Mouse (Mus musculus) limb, embryonic 14.5 days (tissue): ENCODE results near the gene Pou4f1. TPM values are rescaled to one million over a fixed set of nuclear protein-coding genes. Genes with fewer than 3 reads are reported as not detected.

Experiments
- ATAC-seq: fragments of 200-750 bp; cut with Nextera tagmentation; 2 replicates; pipeline ENCODE4 v1.8.0; 2017; ENCODE audit warnings: low read depth, moderate number of reproducible peaks, moderate TSS enrichment; ENCODE audit not compliant: low FRiP score
- DNase-seq: peaks from one replicate; pipeline ENCODE4 v3.0.0-alpha.2; 2015; ENCODE audit warnings: low spot score
- H3K27ac ChIP-seq: fragments of 300-500 bp; sonication (generic); replicated peaks from 2 replicates; pipeline ENCODE4 v1.5.1; 2014; ENCODE audit warnings: low read depth, mild to moderate bottlenecking, low read length, moderate library complexity, mixed read lengths
- H3K27me3 ChIP-seq: fragments of 300-500 bp; sonication (generic); 2 replicates; pipeline ENCODE4 v1.6.1; 2014; ENCODE audit warnings: low read length, mixed read lengths; ENCODE audit not compliant: control insufficient read depth, insufficient read depth
- H3K36me3 ChIP-seq: fragments of 300-500 bp; sonication (generic); 2 replicates; pipeline ENCODE4 v1.6.1; 2014; ENCODE audit warnings: mild to moderate bottlenecking, low read length, moderate library complexity, mixed read lengths; ENCODE audit not compliant: control insufficient read depth, insufficient read depth
- H3K4me1 ChIP-seq: fragments of 300-500 bp; sonication (generic); 2 replicates; pipeline ENCODE4 v1.6.1; 2014; ENCODE audit warnings: antibody characterized with exemption, low read length, mixed read lengths; ENCODE audit not compliant: control insufficient read depth, insufficient read depth
- H3K4me2 ChIP-seq: fragments of 300-500 bp; sonication (generic); replicated peaks from 2 replicates; pipeline ENCODE4 v1.6.1; 2014; ENCODE audit warnings: low read depth, mild to moderate bottlenecking, low read length, moderate library complexity; ENCODE audit not compliant: severe bottlenecking
- H3K4me3 ChIP-seq: fragments of 300-500 bp; sonication (generic); replicated peaks from 2 replicates; pipeline ENCODE4 v1.5.1; 2014; ENCODE audit warnings: low read length
- H3K9ac ChIP-seq: fragments of 300-500 bp; sonication (generic); 2 replicates; pipeline ENCODE4 v1.6.1; 2014; ENCODE audit warnings: mild to moderate bottlenecking, low read depth, low read length, moderate library complexity; ENCODE audit not compliant: severe bottlenecking
- H3K9me3 ChIP-seq: fragments of 300-500 bp; sonication (generic); 2 replicates; pipeline ENCODE4 v1.6.1; 2016; ENCODE audit warnings: low read length; ENCODE audit not compliant: control insufficient read depth
- POLR2A ChIP-seq: fragments of 200-500 bp; IDR thresholded peaks from 2 replicates; pipeline ENCODE4 v1.8.0; 2012; ENCODE audit warnings: inconsistent platforms, mild to moderate bottlenecking, moderate library complexity, borderline replicate concordance; ENCODE audit not compliant: insufficient read depth, insufficient read length; ENCODE audit errors: extremely low read depth
- WGBS: fragments of 180-500 bp; shearing (Covaris S2); extraction: QIAGEN DNeasy Blood & Tissue Kit; methylation state at CpG from one replicate; pipeline ENCODE4 v1.1.7; 2014; 5-methylcytosine and 5-hydroxymethylcytosine counted together
- polyA plus RNA-seq, 2 experiments: library from polyadenylated mRNA; depleted of rRNA in 1 of 2; stranded (reverse) in 1 of 2; unstranded in 1 of 2; fragments of >200 nt; fragmentation: Nextera tagmentation in 1 of 2; extraction: Ambion mirVana in 1 of 2; gene quantifications; 2 replicates each; pipeline versions ENCODE4 v1.2.1 to v1.2.3; 2012 to 2014

The Pou4f1 gene
- polyA plus RNA-seq, 2 experiments = 0.29 to 0.48 TPM

GRCm38 (mm10) chr14:104464841-104465240 lies 3.0 kb downstream of the Pou4f1 start:
- H3K4me2 ChIP-seq = no peak overlapping the region
- peaks cover 90% of the 10 kb centered on the region for H3K27me3 ChIP-seq
- H3K4me1 ChIP-seq = peaks cover 9% of the 10 kb centered on the region
- no peak overlapping the region for H3K27ac ChIP-seq
- TF ChIP-seq POLR2A = no peak
- 2% methylated on average over 5 of the region's 5 CpGs for WGBS
- H3K9ac ChIP-seq = no peak overlapping the region
- no peak overlapping the region for H3K4me3 ChIP-seq
- DNase-seq (no peak), ATAC-seq (no peak)
- no peaks in the 10 kb centered on the region for H3K9me3 ChIP-seq
- no peaks in the 10 kb centered on the region for H3K36me3 ChIP-seq

GRCm38 (mm10) chr14:104463631-104464250 lies 4.1 kb downstream of the Pou4f1 start:
- ATAC-seq (no peak), DNase-seq (no peak)
- H3K4me2 ChIP-seq = no peak overlapping the region
- H3K27me3 ChIP-seq = peaks cover 90% of the 10 kb centered on the region
- 5% methylated on average over 5 of the region's 5 CpGs for WGBS
- H3K4me1 ChIP-seq = peaks cover 9% of the 10 kb centered on the region
- H3K4me3 ChIP-seq = no peak overlapping the region
- no peaks in the 10 kb centered on the region for H3K36me3 ChIP-seq
- TF ChIP-seq POLR2A = no peak
- no peak overlapping the region for H3K9ac ChIP-seq
- H3K9me3 ChIP-seq = no peaks in the 10 kb centered on the region
- H3K27ac ChIP-seq = no peak overlapping the region

GRCm38 (mm10) chr14:104461286-104462240 lies 6.2 kb downstream of the Pou4f1 start:
- no peaks in the 10 kb centered on the region for H3K36me3 ChIP-seq
- no peak for ATAC-seq
- no peak for TF ChIP-seq POLR2A
- no peak overlapping the region for H3K9ac ChIP-seq
- DNase-seq = no peak
- H3K4me1 ChIP-seq = peaks cover 9% of the 10 kb centered on the region
- H3K4me2 ChIP-seq = no peak overlapping the region
- H3K27me3 ChIP-seq = peaks cover 87% of the 10 kb centered on the region
- WGBS = 2% methylated on average over 10 of the region's 10 CpGs
- no peaks in the 10 kb centered on the region for H3K9me3 ChIP-seq
- no peak overlapping the region for H3K4me3 ChIP-seq
- no peak overlapping the region for H3K27ac ChIP-seq

GRCm38 (mm10) chr14:104460325-104461285 lies 7.2 kb downstream of the Pou4f1 start:
- DNase-seq (no peak), ATAC-seq (peak; percentile 86)
- Histone ChIP-seq H3K4me2 (peak overlapping the region; percentile 38), H3K27me3 (peaks cover 84% of the 10 kb centered on the region), H3K4me3 (peak overlapping the region; percentile 21), H3K27ac (no peak overlapping the region), H3K9me3 (no peaks in the 10 kb centered on the region), H3K4me1 (peaks cover 4% of the 10 kb centered on the region; the same call in 1 of the 2 replicates), H3K9ac (no peak overlapping the region), H3K36me3 (no peaks in the 10 kb centered on the region)
- under 1% methylated on average over 59 of the region's 59 CpGs for WGBS
- TF ChIP-seq POLR2A = no peak
